Mouse (Mus musculus) ES-E14 (cell line): ENCODE results near the gene Lasp1. TPM values are rescaled to one million over a fixed set of nuclear protein-coding genes. Genes with fewer than 3 reads are reported as not detected.
A peak's percentile ranks its signal among the peaks of the same experiment; 100 is the strongest.

Experiments used
- DNase-seq: peaks from one replicate; pipeline ENCODE4 v3.0.0-alpha.2; 2013; ENCODE audit warnings: low read depth, low spot score
- H3K27ac ChIP-seq: 2 replicates; pipeline ENCODE4 v1.5.1; 2012; ENCODE audit warnings: low read depth, mild to moderate bottlenecking, low read length, moderate library complexity, mixed read lengths; ENCODE audit not compliant: poor library complexity, insufficient read depth, severe bottlenecking
- H3K36me3 ChIP-seq: 2 replicates; pipeline ENCODE4 v1.6.1; 2012; ENCODE audit warnings: mild to moderate bottlenecking, low read length, moderate library complexity, mixed read lengths; ENCODE audit not compliant: control insufficient read depth, poor library complexity, insufficient read depth, severe bottlenecking
- H3K4me1 ChIP-seq, 2 experiments: fragments of 150-350 bp in 1 of 2; sonication (generic) in 1 of 2; 2 replicates each; pipeline ENCODE4 v1.6.1; 2012; ENCODE audit warnings: low read length in 2 of 2, mild to moderate bottlenecking in 1 of 2, mixed read lengths in 1 of 2; ENCODE audit not compliant: control insufficient read depth in 2 of 2, insufficient read depth in 2 of 2, poor library complexity in 1 of 2
- H3K4me3 ChIP-seq, 2 experiments: fragments of 150-350 bp in 1 of 2; sonication (generic) in 1 of 2; 2 replicates each; pipeline ENCODE4 v1.5.1; 2012; ENCODE audit warnings: low read length in 2 of 2, low read depth in 1 of 2, mild to moderate bottlenecking in 1 of 2, mixed read lengths in 1 of 2; ENCODE audit not compliant: insufficient read depth in 1 of 2, poor library complexity in 1 of 2, severe bottlenecking in 1 of 2
- H3K9ac ChIP-seq: 2 replicates; pipeline ENCODE4 v1.6.1; 2012; ENCODE audit warnings: low read depth, mild to moderate bottlenecking, low read length, mixed read lengths; ENCODE audit not compliant: poor library complexity, insufficient read depth, severe bottlenecking
- H3K9me3 ChIP-seq: fragments of 150-350 bp; sonication (generic); 2 replicates; pipeline ENCODE4 v1.6.1; 2012; ENCODE audit warnings: low read depth, mild to moderate bottlenecking, low read length; ENCODE audit not compliant: control insufficient read depth, insufficient read depth
- CHD2 ChIP-seq: IDR thresholded peaks from 2 replicates; pipeline ENCODE4 v1.6.1; 2014; ENCODE audit warnings: mild to moderate bottlenecking, low read depth, low read length, inconsistent platforms
- HCFC1 ChIP-seq: IDR thresholded peaks from 2 replicates; pipeline ENCODE4 v1.6.1; 2012; ENCODE audit warnings: low read length, inconsistent platforms, borderline replicate concordance; ENCODE audit not compliant: insufficient read depth
- MAFK ChIP-seq: IDR thresholded peaks from 2 replicates; pipeline ENCODE4 v1.6.1; 2014; ENCODE audit warnings: mild to moderate bottlenecking, low read depth, low read length, inconsistent platforms; ENCODE audit not compliant: insufficient read depth
- ZC3H11A ChIP-seq: IDR thresholded peaks from 2 replicates; pipeline ENCODE4 v1.6.1; 2012; ENCODE audit warnings: low read depth, mild to moderate bottlenecking, inconsistent platforms, low read length, borderline replicate concordance
- ZNF384 ChIP-seq: IDR thresholded peaks from 2 replicates; pipeline ENCODE4 v1.6.1; 2012; ENCODE audit warnings: low read depth, low read length, inconsistent platforms
- in situ Hi-C, 2 experiments: fragments of 600-800 bp; cut with MboI; formaldehyde crosslinking; loops; one replicate each; pipeline ENCODE4 v1.15.1; 2025; ENCODE audit warnings: low sequenced_read_pairs in 2 of 2, inconsistent platforms in 1 of 2; ENCODE audit not compliant: unreplicated experiment in 2 of 2
- total RNA-seq: library from RNA; depleted of rRNA; stranded (reverse); fragments of 300-350 nt; gene quantifications from 2 replicates; pipeline ENCODE4 v1.2.3, GENCODE M21; 2012; rRNA removed

Gene Lasp1
- 108 and 147 TPM in 2 replicates for total RNA-seq

DNA sequence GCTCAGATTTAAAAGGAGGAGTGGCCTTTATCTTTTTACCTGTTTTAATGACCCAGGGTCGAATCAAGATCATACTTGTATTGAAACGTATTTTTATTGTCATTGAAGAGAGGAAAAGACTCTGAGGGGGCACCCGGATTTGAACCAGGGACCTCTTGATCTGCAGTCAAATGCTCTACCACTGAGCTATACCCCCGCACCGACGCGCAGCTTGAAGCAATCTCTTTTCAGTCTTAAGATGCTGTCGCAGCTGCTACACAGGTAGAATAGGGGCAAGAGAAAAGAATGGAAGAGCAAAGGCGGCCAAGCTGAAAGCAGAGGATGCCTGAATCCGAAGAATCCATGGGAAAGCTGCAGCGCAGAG, at the start of gene Lasp1:
Gene Lasp1, plus strand, starts transcription at position 219 of the 364 bp plus-strand sequence.
- Histone ChIP-seq H3K36me3 (no peaks in the 10 kb centered on the region; the same call in 1 of the 2 replicates), H3K27ac (peak within 1 kb of the TSS; percentile 86), H3K4me1 (peaks cover 12 to 16% of the 10 kb centered on the region in 2 experiments), H3K9me3 (no peaks in the 10 kb centered on the region), H3K4me3 (peak within 1 kb of the TSS; percentile 93 to 96), H3K9ac (peak within 1 kb of the TSS; percentile 83)
- in situ Hi-C loops: no loop called here
- DNase-seq: peak; percentile 75
- TF ChIP-seq ZNF384 (no peak), ZC3H11A (no peak), HCFC1 (no peak), CHD2 (no peak)

DNA sequence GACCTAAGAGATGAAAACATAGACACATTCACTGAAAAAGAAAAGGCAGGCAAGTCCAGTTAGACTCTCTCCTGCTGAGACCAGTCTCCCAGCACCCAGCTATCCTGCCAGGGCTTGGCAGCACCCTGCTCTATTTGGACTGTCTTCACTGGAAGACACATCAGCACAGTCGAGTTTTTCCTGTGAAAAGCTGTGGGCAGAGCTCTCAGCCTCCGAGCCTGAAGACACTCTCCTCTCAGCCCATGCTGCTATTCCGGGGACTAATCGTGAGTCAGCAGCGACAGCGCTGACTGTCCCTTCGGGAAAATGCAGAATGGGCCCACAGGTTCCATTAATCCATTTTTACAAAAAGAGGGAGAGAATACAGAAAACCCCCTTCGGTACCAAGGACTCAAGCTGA, 45.5 kb upstream of the Lasp1 start:
- peaks cover 0 to 2% of the 10 kb centered on the region in 2 experiments; a peak in 1 of 4 replicates for H3K4me1 ChIP-seq
- peaks cover 49% of the 10 kb centered on the region for H3K36me3 ChIP-seq
- in situ Hi-C loops: no loop called here
- no peak overlapping the region for H3K4me3 ChIP-seq
- no peak for DNase-seq
- no peak overlapping the region; the same call in 1 of the 2 replicates for H3K27ac ChIP-seq
- no peaks in the 10 kb centered on the region for H3K9me3 ChIP-seq
- no peak overlapping the region for H3K9ac ChIP-seq
- TF ChIP-seq ZC3H11A: no peak
- no peak for TF ChIP-seq MAFK
- no peak for TF ChIP-seq CHD2
- no peak for TF ChIP-seq HCFC1
- no peak for TF ChIP-seq ZNF384

DNA sequence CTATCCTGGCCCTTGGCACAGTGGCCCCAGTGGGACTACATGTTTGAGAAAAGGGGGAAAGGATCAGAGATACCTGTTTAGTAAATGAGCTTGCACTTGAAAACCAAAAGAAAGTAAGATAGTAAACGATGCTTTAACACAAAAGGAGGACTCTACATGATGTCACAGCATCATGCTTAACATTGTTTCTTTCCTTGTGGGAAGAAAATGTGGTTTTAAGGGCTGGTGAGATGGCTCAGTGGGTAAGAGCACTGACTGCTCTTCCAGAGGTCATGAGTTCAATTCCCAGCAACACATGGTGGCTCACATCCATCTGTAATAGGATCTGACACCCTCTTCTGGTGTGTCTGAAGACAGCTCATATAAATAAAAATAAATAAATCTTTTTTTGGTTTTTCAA, 40.7 kb upstream of the Lasp1 start:
- H3K36me3 ChIP-seq: peaks cover 36% of the 10 kb centered on the region
- no peaks in the 10 kb centered on the region for H3K9me3 ChIP-seq
- no peak overlapping the region for H3K27ac ChIP-seq
- H3K9ac ChIP-seq: no peak overlapping the region
- DNase-seq: no peak
- H3K4me1 ChIP-seq: peaks cover 0 to 4% of the 10 kb centered on the region in 2 experiments; a peak in 1 of 4 replicates
- TF ChIP-seq ZNF384: no peak
- TF ChIP-seq CHD2: no peak
- no peak for TF ChIP-seq HCFC1
- TF ChIP-seq ZC3H11A: no peak
- TF ChIP-seq MAFK: no peak
- in situ Hi-C loops: no loop called here
- H3K4me3 ChIP-seq: no peak overlapping the region

DNA sequence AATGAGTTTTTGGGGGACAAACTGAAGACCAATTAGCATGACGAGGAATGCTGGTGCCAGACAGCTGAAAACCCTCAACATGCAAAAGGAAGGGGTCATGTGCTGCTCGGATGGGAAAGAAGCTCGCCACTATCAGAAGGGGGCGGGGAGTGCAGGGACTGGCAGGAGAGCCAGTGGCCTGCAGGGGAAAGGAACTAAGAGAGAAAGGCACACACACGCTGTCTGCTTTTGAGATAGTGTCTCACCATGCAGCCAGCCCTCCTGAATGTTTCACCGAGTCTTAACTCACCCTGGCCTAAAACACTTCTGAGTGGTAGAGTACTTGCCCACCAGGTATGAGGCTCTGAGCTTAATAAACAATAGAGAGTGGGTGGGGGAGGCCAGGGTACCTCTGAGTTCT, 39.9 kb upstream of the Lasp1 start:
- in situ Hi-C loops: no loop called here
- DNase-seq: no peak

DNA sequence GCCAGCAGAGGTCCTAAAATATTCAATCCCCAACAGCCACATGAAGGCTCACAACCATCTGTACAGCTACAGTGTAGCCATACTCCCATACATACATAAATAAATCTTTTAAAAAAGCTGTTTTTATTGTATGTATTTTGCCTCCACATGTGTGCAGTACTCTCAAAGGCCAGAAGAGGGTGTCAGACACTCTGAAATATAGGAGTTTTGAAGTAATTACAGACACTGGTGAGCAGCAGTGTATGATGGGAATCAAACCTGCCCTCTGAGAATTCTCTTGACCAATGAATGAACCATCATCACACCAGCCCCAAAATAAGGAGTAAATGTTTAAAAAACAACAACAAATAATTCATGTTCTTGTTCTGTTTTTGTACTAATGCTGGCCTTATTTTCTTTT, 37.2 kb upstream of the Lasp1 start:
- Histone ChIP-seq H3K4me3 (no peak overlapping the region), H3K9ac (no peak overlapping the region), H3K36me3 (peaks cover 25% of the 10 kb centered on the region), H3K27ac (no peak overlapping the region), H3K4me1 (peaks cover 0 to 8% of the 10 kb centered on the region in 2 experiments; a peak in 2 of 4 replicates), H3K9me3 (no peaks in the 10 kb centered on the region)
- TF ChIP-seq CHD2 (no peak), MAFK (no peak)
- no peak for DNase-seq
- in situ Hi-C loops: no loop called here

More for the DNA sequence above, 39.9 kb upstream of the Lasp1 start:
- Histone ChIP-seq H3K36me3 (peaks cover 30% of the 10 kb centered on the region), H3K4me1 (peaks cover 0 to 4% of the 10 kb centered on the region in 2 experiments; a peak in 1 of 4 replicates), H3K4me3 (no peak overlapping the region), H3K9me3 (no peaks in the 10 kb centered on the region), H3K27ac (no peak overlapping the region), H3K9ac (no peak overlapping the region)
- no peak for TF ChIP-seq CHD2
- no peak for TF ChIP-seq HCFC1
- no peak for TF ChIP-seq MAFK
- no peak for TF ChIP-seq ZC3H11A
- TF ChIP-seq ZNF384: no peak
